Mouse (Mus musculus): ENCODE results near the gene Tdg.

DNA sequence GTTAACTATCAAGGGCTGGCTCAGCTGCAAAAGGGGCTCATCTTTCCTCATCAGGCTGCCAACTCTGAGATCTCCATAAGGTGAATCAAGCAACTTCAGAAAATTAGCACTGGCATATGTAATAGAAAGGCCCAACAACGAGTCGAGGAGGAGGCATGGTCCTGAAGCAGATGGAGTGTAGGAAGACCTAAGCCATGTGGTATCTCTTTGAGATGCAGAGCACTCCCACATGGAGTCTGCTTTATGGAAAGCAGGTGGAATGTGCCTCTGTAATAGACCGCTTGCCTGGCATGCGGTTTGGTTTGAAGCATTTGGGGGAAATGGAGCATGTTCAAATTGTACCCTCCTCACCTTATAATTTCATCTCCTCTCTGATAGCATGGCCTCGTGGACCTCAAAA, 51.1 kb downstream of the Tdg start:
- TF ChIP-seq CTCF (IDR thresholded peaks at IDR 0.05; ENCODE audit: low read depth) (no peak), EP300 (optimal IDR thresholded peaks at IDR 0.05) (no peak)

Measured in stomach, postnatal 0 days (tissue).